Mouse (Mus musculus) erythroblast, adult 5-6 weeks (primary cell): ENCODE data around the gene Tgfbr3. TPM values are rescaled to one million over a fixed set of nuclear protein-coding genes. Genes with fewer than 3 reads are reported as not detected.

ENCODE experiments used
- ATAC-seq: replicated peaks from 2 replicates; pipeline ENCODE4 v1.8.0; 2016; ENCODE audit warnings: moderate number of reproducible peaks, mild to moderate bottlenecking, moderate TSS enrichment, inconsistent platforms; ENCODE audit not compliant: poor library complexity, low FRiP score, severe bottlenecking
- total RNA-seq, 2 experiments: library from RNA; stranded (forward) in 1 of 2; stranded (reverse) in 1 of 2; fragments of 150-400 nt in 1 of 2; fragments of 200-764, 138-1000 nt in 1 of 2; gene quantifications; 2 replicates each; pipeline versions ENCODE4 v1.2.3 to v1.2.4; 2015 to 2017; ENCODE audit warnings: low replicate concordance in 2 of 2

Tgfbr3 gene
- total RNA-seq, 2 experiments from 2014 or later = 1.5 to 2.6 TPM

GRCm38 (mm10) chr5:107218594-107218993 is 70.8 kb downstream of the Tgfbr3 start:
- no peak for ATAC-seq

- ATAC-seq = no peak
Measured at GRCm38 (mm10) chr5:107217139-107217538, 72.3 kb downstream of the Tgfbr3 start.

GRCm38 (mm10) chr5:107213373-107214132 is 75.9 kb downstream of the Tgfbr3 start:
- no peak for ATAC-seq

- ATAC-seq = no peak
Measured at GRCm38 (mm10) chr5:107211830-107212370, 77.5 kb downstream of the Tgfbr3 start.

GRCm38 (mm10) chr5:107210040-107210439 is 79.4 kb downstream of the Tgfbr3 start:
- no peak for ATAC-seq

GRCm38 (mm10) chr5:107207911-107208310 is 81.5 kb downstream of the Tgfbr3 start:
- ATAC-seq = no peak

- no peak for ATAC-seq
Measured at GRCm38 (mm10) chr5:107204306-107204705, 85.1 kb downstream of the Tgfbr3 start.

GRCm38 (mm10) chr5:107202801-107203559 is 86.4 kb downstream of the Tgfbr3 start:
- ATAC-seq = no peak

GRCm38 (mm10) chr5:107201509-107202182 is 87.8 kb downstream of the Tgfbr3 start:
- no peak; the same call in 1 of the 2 replicates for ATAC-seq

- no peak for ATAC-seq
Measured at GRCm38 (mm10) chr5:107200853-107201341, 88.5 kb downstream of the Tgfbr3 start.

GRCm38 (mm10) chr5:107200221-107200635 is 89.2 kb downstream of the Tgfbr3 start:
- no peak for ATAC-seq

GRCm38 (mm10) chr5:107195751-107196395 is 93.6 kb downstream of the Tgfbr3 start:
- no peak for ATAC-seq

- no peak for ATAC-seq
Measured at GRCm38 (mm10) chr5:107193160-107193559, 96.3 kb downstream of the Tgfbr3 start.

- ATAC-seq = no peak
Measured at GRCm38 (mm10) chr5:107192372-107192771, 97.1 kb downstream of the Tgfbr3 start.

GRCm38 (mm10) chr5:107188551-107188950 is 100.9 kb downstream of the Tgfbr3 start:
- no peak for ATAC-seq

GRCm38 (mm10) chr5:107186206-107186605 is 103.2 kb downstream of the Tgfbr3 start:
- no peak for ATAC-seq

- ATAC-seq = no peak
Measured at GRCm38 (mm10) chr5:107184158-107184883, 105.1 kb downstream of the Tgfbr3 start.

- ATAC-seq = no peak
Measured at GRCm38 (mm10) chr5:107183537-107183936, 105.9 kb downstream of the Tgfbr3 start.

- no peak for ATAC-seq
Measured at GRCm38 (mm10) chr5:107182721-107183120, 106.7 kb downstream of the Tgfbr3 start.
